Mouse (Mus musculus) forebrain, postnatal 0 days (tissue): ENCODE measurements around the gene Tmem132c. TPM values are rescaled to one million over a fixed set of nuclear protein-coding genes. Genes with fewer than 3 reads are reported as not detected.
A peak's percentile ranks its signal among the peaks of the same experiment; 100 is the strongest.

Experiments
- ATAC-seq: fragments of 200-750 bp; cut with Nextera tagmentation; 2 replicates; pipeline ENCODE4 v1.8.0; 2017; ENCODE audit warnings: mild to moderate bottlenecking, moderate library complexity
- DNase-seq: peaks from one replicate; pipeline ENCODE4 v3.0.0-alpha.2; 2015
- H3K27ac ChIP-seq: fragments of 300-500 bp; sonication (generic); 2 replicates; pipeline ENCODE4 v1.5.1; 2014; ENCODE audit warnings: low read depth, mild to moderate bottlenecking, antibody characterized with exemption, low read length, moderate library complexity, mixed read lengths
- H3K27me3 ChIP-seq: fragments of 300-500 bp; sonication (generic); 2 replicates; pipeline ENCODE4 v1.6.1; 2014; ENCODE audit warnings: mild to moderate bottlenecking, low read length, mixed read lengths; ENCODE audit not compliant: insufficient read depth
- H3K36me3 ChIP-seq: fragments of 300-500 bp; sonication (generic); 2 replicates; pipeline ENCODE4 v1.6.1; 2014; ENCODE audit warnings: mild to moderate bottlenecking, moderate library complexity; ENCODE audit not compliant: insufficient read depth
- H3K4me1 ChIP-seq: fragments of 300-500 bp; sonication (generic); 2 replicates; pipeline ENCODE4 v1.6.1; 2014; ENCODE audit warnings: antibody characterized with exemption; ENCODE audit not compliant: insufficient read depth
- H3K4me2 ChIP-seq: fragments of 300-500 bp; sonication (generic); 2 replicates; pipeline ENCODE4 v1.6.1; 2014; ENCODE audit warnings: low read depth, mild to moderate bottlenecking, moderate library complexity
- H3K4me3 ChIP-seq: fragments of 300-500 bp; sonication (generic); 2 replicates; pipeline ENCODE4 v1.5.1; 2014; ENCODE audit warnings: low read depth, low read length, mixed read lengths
- H3K9ac ChIP-seq: fragments of 300-500 bp; sonication (generic); 2 replicates; pipeline ENCODE4 v1.6.1; 2014; ENCODE audit warnings: mild to moderate bottlenecking
- H3K9me3 ChIP-seq: fragments of 300-500 bp; sonication (generic); 2 replicates; pipeline ENCODE4 v1.6.1; 2016; ENCODE audit warnings: low read length
- CTCF ChIP-seq: sonication (generic); IDR thresholded peaks from 2 replicates; pipeline ENCODE4 v1.5.1; 2016; ENCODE audit warnings: antibody characterized with exemption, control low read depth, low read depth
- WGBS: fragments of 180-500 bp; shearing (Covaris S2); extraction: QIAGEN DNeasy Blood & Tissue Kit; methylation state at CpG from one replicate; pipeline ENCODE4 v1.1.7; 2014; 5-methylcytosine and 5-hydroxymethylcytosine counted together
- polyA plus RNA-seq: library from polyadenylated mRNA; unstranded; fragments of >200 nt; fragmentation: Nextera tagmentation; extraction: Ambion mirVana; gene quantifications from 2 replicates; pipeline ENCODE4 v1.2.1, GENCODE M21; 2015
- total RNA-seq: library from RNA; depleted of rRNA; stranded (reverse); fragments of >200 nt; gene quantifications from 2 replicates; pipeline ENCODE4 v1.2.3, GENCODE M21; 2014

Gene Tmem132c
- total and polyA plus RNA-seq, 2 experiments from 2014 or later, result 7.5 to 25.6 TPM

- no peaks in the 10 kb centered on the region; the same call in 1 of the 2 replicates for H3K27me3 ChIP-seq
- peaks cover 4% of the 10 kb centered on the region; the same call in 1 of the 2 replicates for H3K4me1 ChIP-seq
- peak; percentile 83 for TF ChIP-seq CTCF
- ATAC-seq (peak; percentile 29; the same call in 1 of the 2 replicates), DNase-seq (peak; percentile 78)
- no peak overlapping the region for H3K27ac ChIP-seq
- H3K4me3 ChIP-seq, result no peak overlapping the region
- H3K36me3 ChIP-seq, result no peaks in the 10 kb centered on the region
- no peak overlapping the region for H3K4me2 ChIP-seq
- no peaks in the 10 kb centered on the region for H3K9me3 ChIP-seq
- no peak overlapping the region for H3K9ac ChIP-seq
- 20% methylated on average over 5 of the region's 5 CpGs for WGBS
These were observed 239.8 kb downstream of the Tmem132c start for GRCm38 (mm10) chr5:127481416-127481815.

- no peak for TF ChIP-seq CTCF
- WGBS, result 88% methylated on average over 3 of the region's 3 CpGs
- Histone ChIP-seq H3K4me3 (no peak overlapping the region), H3K9me3 (no peaks in the 10 kb centered on the region), H3K27me3 (no peaks in the 10 kb centered on the region; the same call in 1 of the 2 replicates), H3K4me1 (peaks cover 4% of the 10 kb centered on the region; the same call in 1 of the 2 replicates), H3K9ac (no peak overlapping the region), H3K27ac (no peak overlapping the region), H3K36me3 (no peaks in the 10 kb centered on the region), H3K4me2 (no peak overlapping the region)
- ATAC-seq (no peak), DNase-seq (no peak)
These were observed 240.7 kb downstream of the Tmem132c start for GRCm38 (mm10) chr5:127482342-127482741.

GRCm38 (mm10) chr5:127483955-127484659 lies 242.5 kb downstream of the Tmem132c start:
- WGBS, result 33% methylated on average over 8 of the region's 8 CpGs
- H3K4me2 ChIP-seq, result no peak overlapping the region
- no peak overlapping the region for H3K27ac ChIP-seq
- H3K36me3 ChIP-seq, result no peaks in the 10 kb centered on the region
- DNase-seq (no peak), ATAC-seq (no peak)
- H3K4me1 ChIP-seq, result no peaks in the 10 kb centered on the region
- H3K9ac ChIP-seq, result no peak overlapping the region
- no peaks in the 10 kb centered on the region for H3K9me3 ChIP-seq
- TF ChIP-seq CTCF, result no peak
- no peak overlapping the region for H3K4me3 ChIP-seq
- no peaks in the 10 kb centered on the region; the same call in 1 of the 2 replicates for H3K27me3 ChIP-seq

GRCm38 (mm10) chr5:127484813-127485486 lies 243.3 kb downstream of the Tmem132c start:
- DNase-seq (no peak), ATAC-seq (no peak)
- Histone ChIP-seq H3K4me1 (no peaks in the 10 kb centered on the region), H3K9me3 (no peaks in the 10 kb centered on the region), H3K27ac (no peak overlapping the region), H3K27me3 (no peaks in the 10 kb centered on the region; the same call in 1 of the 2 replicates), H3K9ac (no peak overlapping the region), H3K4me3 (no peak overlapping the region), H3K36me3 (no peaks in the 10 kb centered on the region), H3K4me2 (no peak overlapping the region)
- WGBS, result 44% methylated on average over 13 of the region's 13 CpGs
- TF ChIP-seq CTCF, result no peak

GRCm38 (mm10) chr5:127487190-127487589 lies 245.6 kb downstream of the Tmem132c start:
- DNase-seq (no peak), ATAC-seq (no peak)
- no peaks in the 10 kb centered on the region for H3K4me1 ChIP-seq
- H3K36me3 ChIP-seq, result no peaks in the 10 kb centered on the region
- no peaks in the 10 kb centered on the region for H3K9me3 ChIP-seq
- no peak overlapping the region for H3K4me3 ChIP-seq
- no peaks in the 10 kb centered on the region; the same call in 1 of the 2 replicates for H3K27me3 ChIP-seq
- H3K9ac ChIP-seq, result no peak overlapping the region
- 92% methylated on average over 6 of the region's 6 CpGs for WGBS
- no peak overlapping the region for H3K4me2 ChIP-seq
- peak; percentile 29; the same call in 1 of the 2 replicates for TF ChIP-seq CTCF
- H3K27ac ChIP-seq, result no peak overlapping the region

- ATAC-seq (no peak), DNase-seq (no peak)
- no peaks in the 10 kb centered on the region for H3K36me3 ChIP-seq
- H3K27ac ChIP-seq, result no peak overlapping the region
- H3K9ac ChIP-seq, result no peak overlapping the region
- H3K27me3 ChIP-seq, result no peaks in the 10 kb centered on the region; the same call in 1 of the 2 replicates
- TF ChIP-seq CTCF, result no peak
- 58% methylated on average over 13 of the region's 13 CpGs for WGBS
- no peak overlapping the region for H3K4me3 ChIP-seq
- H3K4me1 ChIP-seq, result no peaks in the 10 kb centered on the region
- no peaks in the 10 kb centered on the region for H3K9me3 ChIP-seq
- H3K4me2 ChIP-seq, result no peak overlapping the region
These were observed 247.1 kb downstream of the Tmem132c start for GRCm38 (mm10) chr5:127488666-127489065.

- ATAC-seq (no peak), DNase-seq (no peak)
- Histone ChIP-seq H3K4me1 (no peaks in the 10 kb centered on the region), H3K27ac (no peak overlapping the region), H3K4me2 (no peak overlapping the region), H3K9me3 (no peaks in the 10 kb centered on the region), H3K27me3 (no peaks in the 10 kb centered on the region), H3K9ac (no peak overlapping the region), H3K36me3 (no peaks in the 10 kb centered on the region), H3K4me3 (no peak overlapping the region)
- TF ChIP-seq CTCF, result no peak
- 83% methylated on average over 3 of the region's 3 CpGs for WGBS
These were observed 250.1 kb downstream of the Tmem132c start for GRCm38 (mm10) chr5:127491724-127492123.
